Mouse (Mus musculus): Measurements from ENCODE around the gene Gm19684.
"Not testable (repeated sequence)": the region's sequence is repeated elsewhere in the genome, so short reads cannot be mapped to it uniquely, and the experiment has no call there.

DNA sequence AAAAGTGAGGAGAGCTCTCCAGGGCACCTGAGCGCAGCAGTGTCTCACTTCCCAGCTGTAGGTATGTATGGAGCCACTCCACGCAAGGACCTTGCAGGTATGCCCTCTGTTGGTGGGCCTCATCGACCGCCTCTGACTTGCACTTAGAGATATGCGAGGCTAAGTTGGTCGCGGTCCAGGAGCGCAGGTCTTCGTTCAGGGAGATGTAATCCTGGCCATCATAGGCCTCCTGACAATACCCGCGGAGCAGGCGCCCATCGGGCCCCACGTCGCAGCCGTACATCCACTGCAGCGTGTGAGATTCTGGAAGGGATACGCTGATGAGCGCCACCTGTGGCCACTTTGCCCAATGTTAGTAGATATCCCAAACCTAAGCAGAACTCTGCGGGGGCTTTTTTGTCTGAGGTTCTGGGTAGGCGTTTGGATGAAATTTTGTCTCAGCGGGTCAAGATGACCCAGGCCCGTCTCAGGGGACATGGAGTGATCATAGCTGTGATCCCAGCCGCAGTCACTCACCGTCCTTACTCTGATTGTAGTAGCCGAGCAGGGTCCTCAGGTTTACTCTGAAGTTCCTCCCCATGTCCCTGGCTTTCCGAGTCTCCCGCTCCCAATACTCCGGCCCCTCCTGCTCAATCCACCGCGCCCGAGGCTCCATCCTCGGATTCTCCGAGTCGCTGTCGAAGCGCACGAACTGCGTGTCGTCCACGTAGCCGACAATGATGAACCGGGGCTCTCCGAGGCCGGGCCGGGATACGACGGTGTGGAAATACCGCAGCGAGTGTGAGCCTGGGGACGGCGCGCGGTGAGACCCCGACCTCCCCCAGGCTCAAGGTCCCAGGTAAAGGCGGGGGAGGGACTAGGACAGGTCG is 10.6 kb upstream of the Gm19684 start:
- not testable (repeated sequence) for TF ChIP-seq POLR2A (IDR thresholded peaks at IDR 0.05; ENCODE audit: insufficient read depth, low read depth, low read length)
- TF ChIP-seq CTCF (IDR thresholded peaks at IDR 0.05; ENCODE audit: insufficient read depth, low read depth, low read length): 0 out of 2 replicates have a peak, but pooled peaks have one; percentile 32

Data from olfactory bulb, adult 2 months (tissue).